Mouse (Mus musculus): ENCODE data around the gene Ppp4r2. TPM values are rescaled to one million over a fixed set of nuclear protein-coding genes. Genes with fewer than 3 reads are reported as not detected.

Gene Ppp4r2
- polyA plus RNA-seq, 2 experiments: 10.6 to 13.6 TPM

GRCm38 (mm10) chr6:100811731-100812130, 21.7 kb upstream of the Ppp4r2 start:
- H3K4me3 ChIP-seq (ENCODE audit: insufficient read depth in 1 of 2, low read depth in 2 of 2, low read length in 2 of 2): no peak overlapping the region
- WGBS (ENCODE audit: insufficient replicate concordance): 40% methylated on average over 3 of the region's 3 CpGs
- H3K9ac ChIP-seq (replicated peaks): no peak overlapping the region
- ATAC-seq (ENCODE audit: insufficient read depth) (no peak), DNase-seq (ENCODE audit: low read depth in 3 of 3, low spot score in 3 of 3) (no peak)
- H3K36me3 ChIP-seq (replicated peaks; ENCODE audit: control insufficient read depth, insufficient read depth, low read depth): no peaks in the 10 kb centered on the region
- no peak overlapping the region for H3K27ac ChIP-seq
- no peaks in the 10 kb centered on the region for H3K4me1 ChIP-seq (replicated peaks; ENCODE audit: control insufficient read depth in 2 of 2, insufficient read depth in 2 of 2, low read length in 1 of 2)
- no peaks in the 10 kb centered on the region for H3K9me3 ChIP-seq (ENCODE audit: control insufficient read depth, low read length)
- H3K4me2 ChIP-seq (ENCODE audit: low read depth): no peak overlapping the region
- H3K27me3 ChIP-seq (ENCODE audit: control insufficient read depth, insufficient read depth, low read length): no peaks in the 10 kb centered on the region
- no peak for TF ChIP-seq CTCF (IDR thresholded peaks at IDR 0.05; ENCODE audit: low read depth)
- TF ChIP-seq EP300 (IDR thresholded peaks at IDR 0.05; ENCODE audit: low read depth): no peak

DNA sequence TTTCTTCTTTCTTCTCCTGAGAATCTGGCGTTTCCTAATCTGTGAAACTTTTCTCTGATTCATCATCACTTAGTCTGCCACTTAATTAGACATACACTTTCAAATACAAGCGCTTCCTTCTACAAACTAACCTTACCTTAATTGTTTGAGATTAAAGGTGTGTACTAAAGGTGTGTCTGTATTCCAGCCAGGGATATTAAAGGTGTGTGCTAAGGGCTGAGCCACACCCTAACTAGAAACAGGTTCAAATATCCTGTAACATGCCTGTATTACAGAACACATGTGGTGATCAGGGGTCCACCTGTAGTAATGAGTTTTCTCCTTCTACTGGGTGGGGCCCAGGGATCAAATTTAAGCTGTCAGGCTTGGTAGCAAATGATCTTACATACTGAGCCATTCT, 12.1 kb upstream of the Ppp4r2 start:
- no peak for ATAC-seq (ENCODE audit: insufficient read depth)
- no peaks in the 10 kb centered on the region for H3K4me1 ChIP-seq (replicated peaks; ENCODE audit: control insufficient read depth in 2 of 2, insufficient read depth in 2 of 2, low read length in 1 of 2)
- H3K9ac ChIP-seq (replicated peaks): no peak overlapping the region
- H3K27me3 ChIP-seq (ENCODE audit: control insufficient read depth, insufficient read depth, low read length): no peaks in the 10 kb centered on the region
- WGBS (ENCODE audit: insufficient replicate concordance): 60% methylated on average over 2 of the region's 2 CpGs
- H3K4me2 ChIP-seq (ENCODE audit: low read depth): no peak overlapping the region
- no peak overlapping the region for H3K27ac ChIP-seq
- TF ChIP-seq EP300 (IDR thresholded peaks at IDR 0.05; ENCODE audit: low read depth) (no peak), CTCF (IDR thresholded peaks at IDR 0.05; ENCODE audit: low read depth) (no peak)
- H3K36me3 ChIP-seq (replicated peaks; ENCODE audit: control insufficient read depth, insufficient read depth, low read depth): no peaks in the 10 kb centered on the region
- H3K4me3 ChIP-seq (ENCODE audit: insufficient read depth in 1 of 2, low read depth in 2 of 2, low read length in 2 of 2): no peak overlapping the region
- no peak for DNase-seq (ENCODE audit: low read depth in 3 of 3, low spot score in 3 of 3)
- H3K9me3 ChIP-seq (ENCODE audit: control insufficient read depth, low read length): no peaks in the 10 kb centered on the region

DNA sequence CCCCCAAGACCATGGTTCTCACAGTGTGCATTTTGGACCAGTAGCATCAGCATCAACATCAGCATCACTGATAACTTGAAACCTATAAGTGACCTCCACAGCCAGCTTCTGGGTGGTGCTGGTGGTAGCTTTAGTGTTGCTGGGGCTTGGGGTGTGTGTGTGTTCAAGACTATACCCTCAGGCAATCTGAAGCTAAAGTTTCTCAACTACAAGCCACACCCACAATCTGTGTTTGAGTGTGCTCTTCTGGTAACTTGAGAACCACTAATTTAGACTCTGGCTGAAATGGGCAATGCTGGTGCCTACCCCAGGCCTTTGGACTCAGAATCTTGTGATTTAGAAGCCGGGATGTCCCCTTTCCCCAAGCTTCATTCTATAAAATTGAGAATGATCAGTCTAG, 10.1 kb upstream of the Ppp4r2 start:
- Histone ChIP-seq H3K36me3 (replicated peaks; ENCODE audit: control insufficient read depth, insufficient read depth, low read depth) (no peaks in the 10 kb centered on the region), H3K4me2 (ENCODE audit: low read depth) (no peak overlapping the region), H3K27me3 (ENCODE audit: control insufficient read depth, insufficient read depth, low read length) (no peaks in the 10 kb centered on the region), H3K27ac (no peak overlapping the region), H3K4me3 (ENCODE audit: insufficient read depth in 1 of 2, low read depth in 2 of 2, low read length in 2 of 2) (no peak overlapping the region), H3K9ac (replicated peaks) (no peak overlapping the region), H3K4me1 (replicated peaks; ENCODE audit: control insufficient read depth in 2 of 2, insufficient read depth in 2 of 2, low read length in 1 of 2) (no peaks in the 10 kb centered on the region), H3K9me3 (ENCODE audit: control insufficient read depth, low read length) (no peaks in the 10 kb centered on the region)
- 53% methylated on average over 1 of the region's 1 CpGs for WGBS (ENCODE audit: insufficient replicate concordance)
- TF ChIP-seq CTCF (IDR thresholded peaks at IDR 0.05; ENCODE audit: low read depth) (no peak), EP300 (IDR thresholded peaks at IDR 0.05; ENCODE audit: low read depth) (no peak)
- DNase-seq (ENCODE audit: low read depth in 3 of 3, low spot score in 3 of 3): no peak
- ATAC-seq (ENCODE audit: insufficient read depth): no peak

DNA sequence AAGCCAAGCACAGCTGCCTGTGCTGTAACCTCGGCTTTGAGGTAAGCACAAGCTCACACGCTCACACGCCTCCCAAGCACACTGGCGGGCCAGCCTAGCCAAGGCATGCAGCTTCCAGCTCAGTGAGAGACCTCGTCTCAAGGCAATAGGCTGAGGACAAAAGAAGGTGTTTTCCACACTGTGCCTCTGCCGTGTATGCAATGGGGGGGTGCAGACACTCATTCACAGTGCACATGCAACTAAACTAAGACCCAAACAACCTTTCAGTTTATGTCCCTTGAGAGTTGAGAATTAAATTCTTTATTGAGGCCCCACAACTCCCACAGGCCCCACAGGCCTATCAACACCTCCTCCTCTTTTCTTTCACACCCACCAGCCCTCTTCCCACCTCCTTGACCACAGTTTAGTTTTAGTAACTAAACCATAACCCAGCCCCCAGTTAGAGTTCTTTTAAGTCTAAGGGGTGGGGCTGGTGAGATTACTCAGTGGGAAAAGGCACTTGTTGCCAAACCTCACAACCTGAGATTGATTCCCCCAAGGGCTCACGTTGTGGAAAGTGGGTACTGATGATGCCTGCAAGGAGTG, 8.9 kb upstream of the Ppp4r2 start:
- TF ChIP-seq CTCF (IDR thresholded peaks at IDR 0.05; ENCODE audit: low read depth) (no peak), EP300 (IDR thresholded peaks at IDR 0.05; ENCODE audit: low read depth) (no peak)
- Histone ChIP-seq H3K9ac (replicated peaks) (no peak overlapping the region), H3K4me1 (replicated peaks; ENCODE audit: control insufficient read depth in 2 of 2, insufficient read depth in 2 of 2, low read length in 1 of 2) (no peaks in the 10 kb centered on the region), H3K4me3 (ENCODE audit: insufficient read depth in 1 of 2, low read depth in 2 of 2, low read length in 2 of 2) (no peak overlapping the region), H3K27me3 (ENCODE audit: control insufficient read depth, insufficient read depth, low read length) (no peaks in the 10 kb centered on the region), H3K4me2 (ENCODE audit: low read depth) (no peak overlapping the region), H3K27ac (no peak overlapping the region), H3K36me3 (replicated peaks; ENCODE audit: control insufficient read depth, insufficient read depth, low read depth) (no peaks in the 10 kb centered on the region), H3K9me3 (ENCODE audit: control insufficient read depth, low read length) (no peaks in the 10 kb centered on the region)
- no peak for DNase-seq (ENCODE audit: low read depth in 3 of 3, low spot score in 3 of 3)
- whole genome bisulfite sequencing (ENCODE audit: insufficient replicate concordance): 56% methylated on average over 7 of the region's 7 CpGs
- no peak for ATAC-seq (ENCODE audit: insufficient read depth)

GRCm38 (mm10) chr6:100826046-100826445, 7.4 kb upstream of the Ppp4r2 start:
- no peak for DNase-seq (ENCODE audit: low read depth in 3 of 3, low spot score in 3 of 3)
- H3K4me2 ChIP-seq (ENCODE audit: low read depth): no peak overlapping the region
- no peaks in the 10 kb centered on the region for H3K9me3 ChIP-seq (ENCODE audit: control insufficient read depth, low read length)
- H3K4me1 ChIP-seq (replicated peaks; ENCODE audit: control insufficient read depth in 2 of 2, insufficient read depth in 2 of 2, low read length in 1 of 2): no peaks in the 10 kb centered on the region
- no peak overlapping the region for H3K27ac ChIP-seq
- TF ChIP-seq EP300 (IDR thresholded peaks at IDR 0.05; ENCODE audit: low read depth) (no peak), CTCF (IDR thresholded peaks at IDR 0.05; ENCODE audit: low read depth) (no peak)
- ATAC-seq (ENCODE audit: insufficient read depth): no peak
- H3K4me3 ChIP-seq (ENCODE audit: insufficient read depth in 1 of 2, low read depth in 2 of 2, low read length in 2 of 2): no peak overlapping the region
- no peaks in the 10 kb centered on the region for H3K36me3 ChIP-seq (replicated peaks; ENCODE audit: control insufficient read depth, insufficient read depth, low read depth)
- WGBS (ENCODE audit: insufficient replicate concordance): 54% methylated on average over 6 of the region's 6 CpGs
- H3K27me3 ChIP-seq (ENCODE audit: control insufficient read depth, insufficient read depth, low read length): no peaks in the 10 kb centered on the region
- H3K9ac ChIP-seq (replicated peaks): no peak overlapping the region

All from liver, embryonic 14.5 days (tissue).